In genomic region chr13:53125627-53126026, GRCm38 (mm10) we compare ENCODE assay signal across 29 mouse cellular contexts.
DNase-seq lines count a peak whose midpoint lies in the region; ATAC-seq and TF ChIP-seq lines count a peak whose summit lies in the region.
"Had no signal": no experiment of that assay in that cellular context is flagged by ENCODE, and none has a peak within 500 bp of the region (broad histone marks: within the 10 kb centered on the region; RNA-seq: fewer than 3 reads in every experiment).

No protein-coding gene starts in this region.

- H3K9ac ChIP-seq in liver, postnatal 0 days (replicated peaks): no peak overlapping the region
- H3K9ac ChIP-seq: embryonic facial prominence, embryonic 13.5 days; forebrain, embryonic 13.5 days; hindbrain, embryonic 14.5 days; limb, embryonic 15.5 days; neural tube, embryonic 13.5 days had no signal

- H3K4me1 ChIP-seq in liver, postnatal 0 days (ENCODE audit: insufficient read depth): no peaks in the 10 kb centered on the region
- H3K4me1 ChIP-seq in forebrain, embryonic 10.5 days: peaks cover 10% of the 10 kb centered on the region

- no peaks in the 10 kb centered on the region for H3K36me3 ChIP-seq in liver, postnatal 0 days (replicated peaks; ENCODE audit: insufficient read depth, low read length)
- peaks cover 16% of the 10 kb centered on the region for H3K36me3 ChIP-seq in forebrain, embryonic 10.5 days (replicated peaks)
- H3K36me3 ChIP-seq: limb, embryonic 15.5 days; midbrain, embryonic 10.5 days; neural tube, embryonic 13.5 days had no signal

- H3K27me3 ChIP-seq in liver, postnatal 0 days (ENCODE audit: insufficient read depth, low read length): no peaks in the 10 kb centered on the region
- no peaks in the 10 kb centered on the region for H3K27me3 ChIP-seq in forebrain, embryonic 10.5 days (ENCODE audit: poor library complexity, severe bottlenecking)
- H3K27me3 ChIP-seq: embryonic facial prominence, embryonic 13.5 days; forebrain, embryonic 13.5 days; limb, embryonic 15.5 days; neural tube, embryonic 13.5 days had no signal

- no peak for TF ChIP-seq EP300 in liver, postnatal 0 days (IDR thresholded peaks at IDR 0.05; ENCODE audit: low read depth)

- peak; percentile 89 for ATAC-seq in liver, postnatal 0 days
- ATAC-seq in CD4-positive, CD25-positive, alpha-beta regulatory T cell, adult 4 months: no peak
- ATAC-seq: forebrain, embryonic 13.5 days; inflammation-experienced regulatory T-cells, adult 6 months; midbrain, embryonic 16.5 days had no signal

- 63% methylated on average over 5 of the region's 5 CpGs for WGBS in liver, postnatal 0 days (ENCODE audit: insufficient replicate concordance)
- 87% methylated on average over 5 of the region's 5 CpGs for WGBS in forebrain, embryonic 10.5 days

- no peak for TF ChIP-seq CTCF in liver, postnatal 0 days (IDR thresholded peaks at IDR 0.05; ENCODE audit: low read depth)

- H3K9me3 ChIP-seq in liver, postnatal 0 days (ENCODE audit: low read length): no peaks in the 10 kb centered on the region
- no peaks in the 10 kb centered on the region for H3K9me3 ChIP-seq in forebrain, embryonic 10.5 days
- H3K9me3 ChIP-seq: embryonic facial prominence, embryonic 13.5 days; forebrain, embryonic 13.5 days; heart, embryonic 10.5 days; limb, embryonic 15.5 days; midbrain, embryonic 10.5 days; neural tube, embryonic 13.5 days had no signal

- H3K27ac ChIP-seq in liver, postnatal 0 days (ENCODE audit: low read depth): no peak overlapping the region
- H3K27ac ChIP-seq in forebrain, embryonic 10.5 days: no peak overlapping the region
- H3K27ac ChIP-seq: embryonic facial prominence, embryonic 13.5 days; forebrain, embryonic 13.5 days; gastrocnemius, adult 2 months; heart, embryonic 10.5 days; hindbrain, embryonic 14.5 days; limb, embryonic 15.5 days; midbrain, embryonic 10.5 days; neural tube, embryonic 13.5 days had no signal

- peak; percentile 76 for DNase-seq in adrenal gland, adult 2 months
- no peak for DNase-seq in adrenal gland, postnatal 4 days (ENCODE audit: low spot score in 2 of 2)
- no peak for DNase-seq in liver, postnatal 0 days
- no peak for DNase-seq in liver
- peak; percentile 59 to 62 for DNase-seq in adrenal gland, postnatal 36 days
- DNase-seq in forebrain, embryonic 10.5 days (ENCODE audit: extremely low spot score, low spot score): no peak
- DNase-seq in layer of hippocampus, postnatal 25 days (ENCODE audit: extremely low spot score in 1 of 2, low spot score in 1 of 2): no peak
- DNase-seq: cerebellum, adult 2 months; cerebellum, postnatal 25 days; gastrocnemius, adult 2 months; heart, postnatal 4 days; kidney, postnatal 14 days; lung, adult 18-20 months; lung, postnatal 10 days; retina, postnatal 1 day; right cerebral cortex, postnatal 25 days; spleen, adult 18-20 months had no signal

- H3K4me3 ChIP-seq in liver, postnatal 0 days (ENCODE audit: low read depth, low read length): no peak overlapping the region
- no peak overlapping the region for H3K4me3 ChIP-seq in forebrain, embryonic 10.5 days
- H3K4me3 ChIP-seq: embryonic facial prominence, embryonic 13.5 days; erythroblast, embryonic 14.5 days; forebrain, embryonic 13.5 days; gastrocnemius, adult 2 months; heart, embryonic 10.5 days; limb, embryonic 15.5 days; midbrain, embryonic 10.5 days; myocyte; neural tube, embryonic 13.5 days had no signal

- no peak overlapping the region for H3K4me2 ChIP-seq in liver, postnatal 0 days (ENCODE audit: low read depth, low read length)
- H3K4me2 ChIP-seq: embryonic facial prominence, embryonic 13.5 days; forebrain, embryonic 13.5 days; hindbrain, embryonic 14.5 days; limb, embryonic 15.5 days; neural tube, embryonic 13.5 days had no signal

Comparison
In these comparisons a context has a peak if more than half of its experiments do, and no peak if none do; other contexts are left out.
1. DNase-seq: peak in adrenal gland, adult 2 months (single experiment) and adrenal gland, postnatal 36 days (2 of 2); none in adrenal gland, postnatal 4 days (0 of 2), liver, postnatal 0 days (single experiment), liver (single experiment), forebrain, embryonic 10.5 days (single experiment) and layer of hippocampus, postnatal 25 days (0 of 2).